Comparison of ENCODE assay signal across 9 mouse cellular contexts in genomic region chr4:56865971-56866370, GRCm38 (mm10). TPM values are rescaled to one million over a fixed set of nuclear protein-coding genes. Genes with fewer than 3 reads are reported as not detected.
DNase-seq lines count a peak whose midpoint lies in the region; ATAC-seq and TF ChIP-seq lines count a peak whose summit lies in the region.
"Had no signal": no experiment of that assay in that cellular context is flagged by ENCODE, and none has a peak within 500 bp of the region (broad histone marks: within the 10 kb centered on the region; RNA-seq: fewer than 3 reads in every experiment).

No protein-coding gene starts in this region.

- intact Hi-C loops in heart, adult 2 months (cut with DNase I) = loop anchor here (5.0 kb wide), 1 partner anchor 81 kb away; the partner anchor contains the start of gene Tmem245

- TF ChIP-seq EP300 in heart, adult 2 months (IDR thresholded peaks at IDR 0.05; ENCODE audit: insufficient read depth, low read depth, low read length) = no peak

- peaks cover 2% of the 10 kb centered on the region; the same call in 1 of the 2 replicates for H3K79me2 ChIP-seq in heart, adult 2 months (replicated peaks; ENCODE audit: control insufficient read depth, insufficient read depth, low read length)

- TF ChIP-seq CTCF in forebrain, postnatal 0 days (IDR thresholded peaks at IDR 0.05; ENCODE audit: low read depth) = no peak
- no peak for TF ChIP-seq CTCF in heart, adult 2 months (IDR thresholded peaks at IDR 0.05)

- no peaks in the 10 kb centered on the region for H3K36me3 ChIP-seq in forebrain, postnatal 0 days (ENCODE audit: insufficient read depth)
- H3K36me3 ChIP-seq in forebrain, embryonic 10.5 days (replicated peaks) = peaks cover 5% of the 10 kb centered on the region
- H3K36me3 ChIP-seq in midbrain, embryonic 11.5 days (ENCODE audit: control insufficient read depth, insufficient read depth, low read length) = peaks cover under 1% of the 10 kb centered on the region; the same call in 1 of the 2 replicates
- H3K36me3 ChIP-seq in midbrain, embryonic 13.5 days = no peaks in the 10 kb centered on the region
- H3K36me3 ChIP-seq in heart, adult 2 months (ENCODE audit: control insufficient read depth, insufficient read depth, low read length) = no peaks in the 10 kb centered on the region; the same call in none of the 2 replicates

- 18% methylated on average over 4 of the region's 4 CpGs for WGBS in forebrain, postnatal 0 days
- WGBS in forebrain, embryonic 10.5 days = 39% methylated on average over 4 of the region's 4 CpGs
- 55% methylated on average over 4 of the region's 4 CpGs for WGBS in midbrain, embryonic 11.5 days
- 40% methylated on average over 4 of the region's 4 CpGs for WGBS in midbrain, embryonic 13.5 days
- WGBS in heart, adult 2 months = 36% methylated on average over 4 of the region's 4 CpGs

- DNase-seq in forebrain, postnatal 0 days = peak; percentile 40
- DNase-seq in forebrain, embryonic 10.5 days (ENCODE audit: extremely low spot score, low spot score) = no peak
- DNase-seq in midbrain, embryonic 11.5 days (ENCODE audit: low spot score, missing footprints) = peak; percentile 85
- DNase-seq in heart, adult 2 months = peak in 1 of 2 experiments; percentile 42
- DNase-seq in retina, embryonic 14.5 days (ENCODE audit: low spot score) = peak; percentile 41
- no peak for DNase-seq in right cerebral cortex, adult 2 months (ENCODE audit: low spot score in 2 of 2)

- TF ChIP-seq POLR2A in heart, adult 2 months (IDR thresholded peaks at IDR 0.05; ENCODE audit: insufficient read depth, low read depth, low read length) = no peak

- H3K4me3 ChIP-seq in forebrain, postnatal 0 days (ENCODE audit: low read depth, low read length) = no peak overlapping the region
- H3K4me3 ChIP-seq in forebrain, embryonic 10.5 days = no peak overlapping the region
- no peak overlapping the region for H3K4me3 ChIP-seq in midbrain, embryonic 11.5 days (ENCODE audit: low read depth, low read length)
- H3K4me3 ChIP-seq in midbrain, embryonic 13.5 days (replicated peaks) = no peak overlapping the region
- H3K4me3 ChIP-seq in heart, adult 2 months = no peak overlapping the region

- H3K27ac ChIP-seq in forebrain, postnatal 0 days (ENCODE audit: low read depth, low read length) = no peak overlapping the region
- H3K27ac ChIP-seq in forebrain, embryonic 10.5 days = no peak overlapping the region
- no peak overlapping the region for H3K27ac ChIP-seq in midbrain, embryonic 11.5 days (ENCODE audit: low read depth, low read length)
- no peak overlapping the region for H3K27ac ChIP-seq in midbrain, embryonic 13.5 days
- peak overlapping the region; percentile 84 for H3K27ac ChIP-seq in heart, adult 2 months

- no peak overlapping the region for H3K4me2 ChIP-seq in forebrain, postnatal 0 days (ENCODE audit: low read depth)
- H3K4me2 ChIP-seq in midbrain, embryonic 11.5 days = no peak overlapping the region
- no peak overlapping the region for H3K4me2 ChIP-seq in midbrain, embryonic 13.5 days (replicated peaks)

- H3K9ac ChIP-seq in forebrain, postnatal 0 days = no peak overlapping the region
- H3K9ac ChIP-seq in midbrain, embryonic 11.5 days (ENCODE audit: low read length) = no peak overlapping the region
- no peak overlapping the region for H3K9ac ChIP-seq in midbrain, embryonic 13.5 days (replicated peaks)
- no peak overlapping the region for H3K9ac ChIP-seq in heart, adult 2 months (ENCODE audit: low read depth, low read length)
- H3K9ac ChIP-seq: embryonic facial prominence, embryonic 12.5 days had no signal

- no peak for ATAC-seq in forebrain, postnatal 0 days
- ATAC-seq in midbrain, embryonic 11.5 days (ENCODE audit: low FRiP score) = no peak
- no peak for ATAC-seq in midbrain, embryonic 13.5 days
- no peak for ATAC-seq in erythroblast, adult 5-6 weeks (replicated peaks; ENCODE audit: low FRiP score, poor library complexity, severe bottlenecking)

- H3K4me1 ChIP-seq in forebrain, postnatal 0 days (ENCODE audit: insufficient read depth) = peaks cover 10% of the 10 kb centered on the region
- peaks cover 36% of the 10 kb centered on the region for H3K4me1 ChIP-seq in forebrain, embryonic 10.5 days
- H3K4me1 ChIP-seq in midbrain, embryonic 11.5 days (ENCODE audit: control insufficient read depth, insufficient read depth, low read length) = peaks cover 11% of the 10 kb centered on the region
- H3K4me1 ChIP-seq in midbrain, embryonic 13.5 days (replicated peaks) = peaks cover 15% of the 10 kb centered on the region
- peaks cover 5% of the 10 kb centered on the region for H3K4me1 ChIP-seq in heart, adult 2 months (ENCODE audit: control insufficient read depth, insufficient read depth, low read length)

- no peaks in the 10 kb centered on the region for H3K27me3 ChIP-seq in forebrain, postnatal 0 days (ENCODE audit: insufficient read depth, low read length)
- H3K27me3 ChIP-seq in forebrain, embryonic 10.5 days (ENCODE audit: poor library complexity, severe bottlenecking) = no peaks in the 10 kb centered on the region
- H3K27me3 ChIP-seq in midbrain, embryonic 11.5 days (ENCODE audit: control insufficient read depth, insufficient read depth, low read length) = no peaks in the 10 kb centered on the region
- H3K27me3 ChIP-seq in midbrain, embryonic 13.5 days = no peaks in the 10 kb centered on the region
- no peaks in the 10 kb centered on the region; the same call in 1 of the 2 replicates for H3K27me3 ChIP-seq in heart, adult 2 months (ENCODE audit: control insufficient read depth, insufficient read depth, low read length)
- H3K27me3 ChIP-seq: embryonic facial prominence, embryonic 12.5 days had no signal

- no peaks in the 10 kb centered on the region for H3K9me3 ChIP-seq in forebrain, postnatal 0 days (ENCODE audit: low read length)
- H3K9me3 ChIP-seq in forebrain, embryonic 10.5 days = peaks cover 4% of the 10 kb centered on the region; the same call in 1 of the 2 replicates
- H3K9me3 ChIP-seq in midbrain, embryonic 11.5 days (ENCODE audit: control insufficient read depth, low read length) = no peaks in the 10 kb centered on the region
- no peaks in the 10 kb centered on the region for H3K9me3 ChIP-seq in midbrain, embryonic 13.5 days
- H3K9me3 ChIP-seq: embryonic facial prominence, embryonic 12.5 days had no signal

RNA-seq across cellular contexts. Expression of gene Ctnnal1, which starts 1.0 kb away (rescaled TPM):
- total RNA-seq in forebrain, postnatal 0 days (2014; rRNA removed) = 9.2 and 14.5 TPM in 2 replicates
- polyA plus RNA-seq in forebrain, postnatal 0 days (2015; fragmentation: Nextera tagmentation; extraction: Ambion mirVana) = 5.3 and 8.5 TPM in 2 replicates
- polyA plus RNA-seq in forebrain, embryonic 10.5 days (2016; fragmentation: Nextera tagmentation; extraction: Ambion mirVana) = 40.5 and 41.1 TPM in 2 replicates
- polyA plus RNA-seq in midbrain, embryonic 11.5 days (2014; fragmentation: Nextera tagmentation; extraction: Ambion mirVana) = 26.1 and 28.8 TPM in 2 replicates
- polyA plus RNA-seq in midbrain, embryonic 13.5 days (2015; fragmentation: Nextera tagmentation; extraction: Ambion mirVana) = 17.1 and 18.6 TPM in 2 replicates
- total RNA-seq in heart, adult 2 months (2021) = 10 to 100 TPM; 30.8 to 31.9 TPM
- 6.5 and 12.7 TPM in 2 replicates for polyA plus RNA-seq in heart, adult 2 months (2012; rRNA removed)
- not detected in 2 replicates for total RNA-seq in erythroblast, adult 5-6 weeks (2015; ENCODE audit: low replicate concordance)
- total RNA-seq in erythroblast, adult 5-6 weeks (2017; ENCODE audit: low replicate concordance) = 0.84 and 3.6 TPM in 2 replicates

Comparison
In these comparisons a context has a peak if more than half of its experiments do, and no peak if none do; other contexts are left out.
1. DNase-seq: peak in forebrain, postnatal 0 days (single experiment), midbrain, embryonic 11.5 days (single experiment) and retina, embryonic 14.5 days (single experiment); none in forebrain, embryonic 10.5 days (single experiment) and right cerebral cortex, adult 2 months (0 of 2).